Mouse (Mus musculus) lung, postnatal 0 days (tissue): ENCODE results near the gene Ctnna3. TPM values are rescaled to one million over a fixed set of nuclear protein-coding genes. Genes with fewer than 3 reads are reported as not detected.

Experiments
- ATAC-seq: fragments of 200-750 bp; cut with Nextera tagmentation; 2 replicates; pipeline ENCODE4 v1.8.0; 2017; ENCODE audit warnings: moderate library complexity
- DNase-seq: peaks from one replicate; pipeline ENCODE4 v3.0.0-alpha.2; 2016; ENCODE audit warnings: low spot score
- H3K27ac ChIP-seq: fragments of 300-500 bp; sonication (generic); 2 replicates; pipeline ENCODE4 v1.5.1; 2014; ENCODE audit warnings: antibody characterized with exemption, mild to moderate bottlenecking, low read length, mixed read lengths
- H3K27me3 ChIP-seq: fragments of 300-500 bp; sonication (generic); replicated peaks from 2 replicates; pipeline ENCODE4 v1.6.1; 2014; ENCODE audit warnings: low read length, mixed read lengths; ENCODE audit not compliant: insufficient read depth
- H3K36me3 ChIP-seq: fragments of 300-500 bp; sonication (generic); 2 replicates; pipeline ENCODE4 v1.6.1; 2014; ENCODE audit warnings: low read length, mixed read lengths; ENCODE audit not compliant: insufficient read depth
- H3K4me1 ChIP-seq: fragments of 300-500 bp; sonication (generic); 2 replicates; pipeline ENCODE4 v1.6.1; 2014; ENCODE audit warnings: antibody characterized with exemption, low read depth, low read length, mixed read lengths; ENCODE audit not compliant: insufficient read depth
- H3K4me2 ChIP-seq: fragments of 300-500 bp; sonication (generic); replicated peaks from 2 replicates; pipeline ENCODE4 v1.6.1; 2014; ENCODE audit warnings: low read depth, mild to moderate bottlenecking, low read length, moderate library complexity, mixed read lengths
- H3K4me3 ChIP-seq: fragments of 300-500 bp; sonication (generic); 2 replicates; pipeline ENCODE4 v1.5.1; 2014; ENCODE audit warnings: low read depth, low read length
- H3K9ac ChIP-seq: fragments of 300-500 bp; sonication (generic); replicated peaks from 2 replicates; pipeline ENCODE4 v1.6.1; 2014; ENCODE audit warnings: low read depth, mild to moderate bottlenecking
- H3K9me3 ChIP-seq: fragments of 300-500 bp; sonication (generic); 2 replicates; pipeline ENCODE4 v1.6.1; 2016; ENCODE audit warnings: low read length, mixed read lengths
- CTCF ChIP-seq: IDR thresholded peaks from 2 replicates; pipeline ENCODE4 v1.5.1; 2016; ENCODE audit warnings: antibody characterized with exemption, mild to moderate bottlenecking
- EP300 ChIP-seq: IDR thresholded peaks from 2 replicates; pipeline ENCODE4 v1.6.1; 2016; ENCODE audit warnings: antibody characterized with exemption, mild to moderate bottlenecking, control low read depth
- WGBS: fragments of 180-500 bp; shearing (Covaris S2); extraction: QIAGEN DNeasy Blood & Tissue Kit; methylation state at CpG from one replicate; pipeline ENCODE4 v1.1.7; 2014; 5-methylcytosine and 5-hydroxymethylcytosine counted together
- polyA plus RNA-seq: library from polyadenylated mRNA; unstranded; fragments of >200 nt; fragmentation: Nextera tagmentation; extraction: Ambion mirVana; gene quantifications from 2 replicates; pipeline ENCODE4 v1.2.1, GENCODE M21; 2015

The Ctnna3 gene
- polyA plus RNA-seq, 1 experiment from 2014 or later = 0.19 TPM

GRCm38 (mm10) chr10:64438736-64439135 is 1008.8 kb downstream of the Ctnna3 start:
- ATAC-seq = no peak
- DNase-seq = no peak
- Histone ChIP-seq H3K9me3 (no peaks in the 10 kb centered on the region), H3K27me3 (no peaks in the 10 kb centered on the region), H3K27ac (no peak overlapping the region), H3K9ac (no peak overlapping the region), H3K4me1 (no peaks in the 10 kb centered on the region), H3K4me3 (no peak overlapping the region), H3K4me2 (no peak overlapping the region), H3K36me3 (no peaks in the 10 kb centered on the region)
- TF ChIP-seq CTCF = no peak
- TF ChIP-seq EP300 = no peak

GRCm38 (mm10) chr10:64448624-64449023 is 1018.7 kb downstream of the Ctnna3 start:
- H3K4me1 ChIP-seq = no peaks in the 10 kb centered on the region
- H3K27me3 ChIP-seq = no peaks in the 10 kb centered on the region
- no peak overlapping the region for H3K4me2 ChIP-seq
- ATAC-seq (no peak), DNase-seq (no peak)
- no peak overlapping the region for H3K9ac ChIP-seq
- H3K27ac ChIP-seq = no peak overlapping the region
- no peaks in the 10 kb centered on the region for H3K36me3 ChIP-seq
- TF ChIP-seq EP300 (no peak), CTCF (no peak)
- 72% methylated on average over 2 of the region's 2 CpGs for WGBS
- H3K9me3 ChIP-seq = no peaks in the 10 kb centered on the region
- no peak overlapping the region for H3K4me3 ChIP-seq

GRCm38 (mm10) chr10:64483281-64483680 is 1053.4 kb downstream of the Ctnna3 start:
- no peak overlapping the region for H3K9ac ChIP-seq
- WGBS = 55% methylated on average over 5 of the region's 5 CpGs
- no peak for ATAC-seq

GRCm38 (mm10) chr10:64489471-64489870 is 1059.6 kb downstream of the Ctnna3 start:
- Histone ChIP-seq H3K4me1 (no peaks in the 10 kb centered on the region), H3K27ac (no peak overlapping the region), H3K36me3 (no peaks in the 10 kb centered on the region), H3K9me3 (no peaks in the 10 kb centered on the region), H3K27me3 (no peaks in the 10 kb centered on the region), H3K4me3 (no peak overlapping the region), H3K4me2 (no peak overlapping the region), H3K9ac (no peak overlapping the region)
- DNase-seq (no peak), ATAC-seq (no peak)
- TF ChIP-seq EP300 = no peak
- no peak for TF ChIP-seq CTCF

More at GRCm38 (mm10) chr10:64483281-64483680, 1053.4 kb downstream of the Ctnna3 start:
- Histone ChIP-seq H3K27ac (no peak overlapping the region), H3K4me2 (no peak overlapping the region), H3K9me3 (no peaks in the 10 kb centered on the region), H3K27me3 (no peaks in the 10 kb centered on the region), H3K36me3 (no peaks in the 10 kb centered on the region), H3K4me1 (no peaks in the 10 kb centered on the region), H3K4me3 (no peak overlapping the region)
- no peak for TF ChIP-seq EP300
- no peak for TF ChIP-seq CTCF
- DNase-seq = no peak

GRCm38 (mm10) chr10:64543647-64544046 is 1113.7 kb downstream of the Ctnna3 start:
- no peak overlapping the region for H3K9ac ChIP-seq
- DNase-seq (no peak), ATAC-seq (no peak)
- no peak overlapping the region for H3K27ac ChIP-seq
- no peak overlapping the region for H3K4me3 ChIP-seq
- no peaks in the 10 kb centered on the region for H3K27me3 ChIP-seq
- no peak overlapping the region for H3K4me2 ChIP-seq
- H3K9me3 ChIP-seq = no peaks in the 10 kb centered on the region
- no peaks in the 10 kb centered on the region for H3K4me1 ChIP-seq
- no peaks in the 10 kb centered on the region for H3K36me3 ChIP-seq
- 87% methylated on average over 3 of the region's 3 CpGs for WGBS
- TF ChIP-seq CTCF (no peak), EP300 (no peak)

- ATAC-seq (no peak), DNase-seq (no peak)
- H3K27me3 ChIP-seq = no peaks in the 10 kb centered on the region
- no peaks in the 10 kb centered on the region for H3K4me1 ChIP-seq
- no peaks in the 10 kb centered on the region for H3K9me3 ChIP-seq
- H3K27ac ChIP-seq = no peak overlapping the region
- no peak for TF ChIP-seq CTCF
- no peak for TF ChIP-seq EP300
- H3K9ac ChIP-seq = no peak overlapping the region
- H3K4me3 ChIP-seq = no peak overlapping the region
- no peak overlapping the region for H3K4me2 ChIP-seq
- WGBS = 46% methylated on average over 2 of the region's 2 CpGs
- H3K36me3 ChIP-seq = no peaks in the 10 kb centered on the region
These were observed 1114.5 kb downstream of the Ctnna3 start for GRCm38 (mm10) chr10:64544389-64544788.

- Histone ChIP-seq H3K9ac (no peak overlapping the region), H3K4me1 (no peaks in the 10 kb centered on the region), H3K4me2 (no peak overlapping the region), H3K27me3 (no peaks in the 10 kb centered on the region), H3K27ac (no peak overlapping the region), H3K4me3 (no peak overlapping the region), H3K9me3 (no peaks in the 10 kb centered on the region), H3K36me3 (no peaks in the 10 kb centered on the region)
- WGBS = 76% methylated on average over 3 of the region's 3 CpGs
- DNase-seq (no peak), ATAC-seq (no peak)
- TF ChIP-seq EP300 (no peak), CTCF (no peak)
These were observed 1141.4 kb downstream of the Ctnna3 start for GRCm38 (mm10) chr10:64571311-64571710.
